Mouse (Mus musculus) limb, embryonic 11.5 days (tissue): ENCODE measurements around the gene Asxl2. TPM values are rescaled to one million over a fixed set of nuclear protein-coding genes. Genes with fewer than 3 reads are reported as not detected.

Source experiments
- ATAC-seq: fragments of 200-750 bp; cut with Nextera tagmentation; 2 replicates; pipeline ENCODE4 v1.8.0; 2017; ENCODE audit warnings: low read depth; ENCODE audit not compliant: insufficient number of reproducible peaks, low FRiP score, low TSS enrichment
- DNase-seq: peaks from one replicate; pipeline ENCODE4 v3.0.0-alpha.2; 2015; ENCODE audit warnings: low spot score
- H3K27ac ChIP-seq: fragments of 300-500 bp; sonication (generic); replicated peaks from 2 replicates; pipeline ENCODE4 v1.5.1; 2014; ENCODE audit warnings: low read depth, mild to moderate bottlenecking, low read length
- H3K27me3 ChIP-seq: fragments of 300-500 bp; sonication (generic); 2 replicates; pipeline ENCODE4 v1.6.1; 2014; ENCODE audit warnings: mild to moderate bottlenecking, low read length, mixed read lengths; ENCODE audit not compliant: control insufficient read depth, insufficient read depth
- H3K36me3 ChIP-seq: fragments of 300-500 bp; sonication (generic); 2 replicates; pipeline ENCODE4 v1.6.1; 2014; ENCODE audit warnings: mild to moderate bottlenecking, low read length, moderate library complexity, mixed read lengths; ENCODE audit not compliant: control insufficient read depth, insufficient read depth
- H3K4me1 ChIP-seq: fragments of 300-500 bp; sonication (generic); 2 replicates; pipeline ENCODE4 v1.6.1; 2014; ENCODE audit warnings: low read length, mixed read lengths; ENCODE audit not compliant: control insufficient read depth, insufficient read depth
- H3K4me2 ChIP-seq: fragments of 300-500 bp; sonication (generic); 2 replicates; pipeline ENCODE4 v1.6.1; 2014; ENCODE audit warnings: low read depth, mild to moderate bottlenecking, moderate library complexity; ENCODE audit not compliant: severe bottlenecking
- H3K4me3 ChIP-seq: fragments of 300-500 bp; sonication (generic); 2 replicates; pipeline ENCODE4 v1.5.1; 2014; ENCODE audit warnings: low read depth, low read length
- H3K9ac ChIP-seq: fragments of 300-500 bp; sonication (generic); 2 replicates; pipeline ENCODE4 v1.6.1; 2014; ENCODE audit warnings: mild to moderate bottlenecking, low read length
- H3K9me3 ChIP-seq: fragments of 300-500 bp; sonication (generic); 2 replicates; pipeline ENCODE4 v1.6.1; 2016; ENCODE audit warnings: low read length; ENCODE audit not compliant: control insufficient read depth
- WGBS: fragments of 180-500 bp; shearing (Covaris S2); extraction: QIAGEN DNeasy Blood & Tissue Kit; methylation state at CpG from one replicate; pipeline ENCODE4 v1.1.7; 2014; 5-methylcytosine and 5-hydroxymethylcytosine counted together
- polyA plus RNA-seq: library from polyadenylated mRNA; unstranded; fragments of >200 nt; fragmentation: Nextera tagmentation; extraction: Ambion mirVana; gene quantifications from 2 replicates; pipeline ENCODE4 v1.2.1, GENCODE M21; 2014

Asxl2 gene
- polyA plus RNA-seq, 1 experiment from 2014 or later, result 18.0 TPM

DNA sequence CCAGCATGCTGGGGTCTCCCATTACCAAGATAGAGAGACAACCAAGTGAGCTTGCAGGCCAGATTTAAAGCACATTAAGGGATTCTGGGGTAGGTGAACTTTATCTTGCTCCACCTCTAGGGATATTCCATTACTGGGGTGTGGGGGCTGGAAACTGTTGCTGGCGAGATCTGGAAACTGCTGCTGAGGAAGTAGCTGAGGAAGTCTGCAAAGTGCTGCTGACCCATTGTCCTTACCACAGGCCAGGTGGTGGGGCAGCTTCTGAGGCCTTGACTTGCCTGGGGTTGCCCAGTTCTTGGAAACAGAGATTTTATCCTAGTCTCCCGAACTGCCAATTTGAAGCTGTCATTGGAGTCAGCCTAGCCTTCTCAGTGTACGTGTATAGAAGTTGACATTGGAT lies 118.8 kb downstream of the Asxl2 start:
- WGBS, result 74% methylated on average over 3 of the region's 3 CpGs
- no peaks in the 10 kb centered on the region for H3K27me3 ChIP-seq
- no peak overlapping the region for H3K27ac ChIP-seq
- DNase-seq (no peak), ATAC-seq (no peak)
- H3K9me3 ChIP-seq, result no peaks in the 10 kb centered on the region
- H3K4me3 ChIP-seq, result no peak overlapping the region
- H3K4me1 ChIP-seq, result no peaks in the 10 kb centered on the region
- no peak overlapping the region for H3K9ac ChIP-seq
- H3K36me3 ChIP-seq, result no peaks in the 10 kb centered on the region
- H3K4me2 ChIP-seq, result no peak overlapping the region

GRCm38 (mm10) chr12:3546121-3546658 lies 119.5 kb downstream of the Asxl2 start:
- Histone ChIP-seq H3K9me3 (no peaks in the 10 kb centered on the region), H3K4me2 (no peak overlapping the region), H3K4me1 (no peaks in the 10 kb centered on the region), H3K27me3 (no peaks in the 10 kb centered on the region), H3K36me3 (no peaks in the 10 kb centered on the region), H3K4me3 (no peak overlapping the region), H3K9ac (no peak overlapping the region), H3K27ac (no peak overlapping the region)
- WGBS, result 34% methylated on average over 4 of the region's 4 CpGs
- no peak for ATAC-seq
- DNase-seq, result no peak

DNA sequence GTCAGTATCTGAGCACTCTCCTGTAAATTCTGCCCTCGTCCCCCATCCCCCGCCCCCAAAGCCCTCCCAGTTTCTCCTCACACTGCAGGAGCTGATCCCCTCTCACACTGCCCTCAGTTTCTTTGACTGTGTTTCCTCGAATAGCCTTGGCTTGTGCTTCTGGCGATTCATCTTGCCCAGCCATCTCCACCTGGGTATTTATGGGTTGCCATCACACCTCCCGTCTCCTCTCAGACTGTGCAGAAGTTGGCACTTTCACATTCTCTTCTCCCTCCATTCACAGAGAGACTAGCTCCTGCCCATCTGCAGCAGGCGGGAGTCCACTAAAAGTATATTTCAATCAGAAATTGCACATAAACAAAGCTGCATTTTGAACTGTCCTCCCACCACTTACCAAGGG lies 120.1 kb downstream of the Asxl2 start:
- no peak overlapping the region for H3K9ac ChIP-seq
- H3K27me3 ChIP-seq, result no peaks in the 10 kb centered on the region
- H3K4me1 ChIP-seq, result no peaks in the 10 kb centered on the region
- WGBS, result 30% methylated on average over 6 of the region's 6 CpGs
- DNase-seq (no peak), ATAC-seq (no peak)
- no peaks in the 10 kb centered on the region for H3K36me3 ChIP-seq
- H3K27ac ChIP-seq, result no peak overlapping the region
- no peaks in the 10 kb centered on the region for H3K9me3 ChIP-seq
- no peak overlapping the region for H3K4me3 ChIP-seq
- H3K4me2 ChIP-seq, result no peak overlapping the region

DNA sequence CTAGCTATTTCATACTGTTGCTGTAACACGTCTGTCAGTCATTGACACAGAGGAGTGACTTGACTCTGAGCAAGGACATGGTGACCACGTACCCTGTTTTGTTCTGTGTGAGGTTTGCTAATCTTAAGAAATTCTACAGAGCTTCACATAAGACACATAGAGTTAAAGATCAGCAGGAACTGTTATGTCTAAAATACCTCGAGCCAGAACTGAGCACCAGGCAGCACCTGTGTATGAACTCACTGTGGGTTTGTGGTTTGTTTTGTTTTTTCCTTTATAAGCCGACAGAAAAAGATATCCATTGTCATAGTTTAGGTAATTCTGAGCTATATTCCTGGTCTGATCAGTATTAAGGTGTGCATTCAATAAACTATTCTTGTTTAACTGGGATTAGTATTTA lies 120.8 kb downstream of the Asxl2 start:
- 58% methylated on average over 4 of the region's 4 CpGs for WGBS
- no peak overlapping the region for H3K27ac ChIP-seq
- no peaks in the 10 kb centered on the region for H3K4me1 ChIP-seq
- DNase-seq, result no peak
- no peaks in the 10 kb centered on the region for H3K36me3 ChIP-seq
- no peak overlapping the region for H3K4me2 ChIP-seq
- H3K4me3 ChIP-seq, result no peak overlapping the region
- no peak overlapping the region for H3K9ac ChIP-seq
- H3K27me3 ChIP-seq, result no peaks in the 10 kb centered on the region
- no peaks in the 10 kb centered on the region for H3K9me3 ChIP-seq
- ATAC-seq, result no peak

GRCm38 (mm10) chr12:3547911-3548310 lies 121.3 kb downstream of the Asxl2 start:
- no peak overlapping the region for H3K4me3 ChIP-seq
- H3K36me3 ChIP-seq, result no peaks in the 10 kb centered on the region
- H3K27me3 ChIP-seq, result no peaks in the 10 kb centered on the region
- no peak for DNase-seq
- H3K9me3 ChIP-seq, result no peaks in the 10 kb centered on the region
- no peak overlapping the region for H3K27ac ChIP-seq
- WGBS, result 71% methylated on average over 3 of the region's 3 CpGs
- H3K4me1 ChIP-seq, result no peaks in the 10 kb centered on the region
- no peak for ATAC-seq
- H3K9ac ChIP-seq, result no peak overlapping the region
- H3K4me2 ChIP-seq, result no peak overlapping the region

GRCm38 (mm10) chr12:3548582-3549211 lies 122.0 kb downstream of the Asxl2 start:
- 41% methylated on average over 5 of the region's 5 CpGs for WGBS
- no peaks in the 10 kb centered on the region for H3K36me3 ChIP-seq
- H3K4me3 ChIP-seq, result no peak overlapping the region
- ATAC-seq (no peak), DNase-seq (no peak)
- H3K4me1 ChIP-seq, result no peaks in the 10 kb centered on the region
- no peaks in the 10 kb centered on the region for H3K27me3 ChIP-seq
- H3K9ac ChIP-seq, result no peak overlapping the region
- H3K27ac ChIP-seq, result no peak overlapping the region
- no peaks in the 10 kb centered on the region for H3K9me3 ChIP-seq
- no peak overlapping the region for H3K4me2 ChIP-seq

GRCm38 (mm10) chr12:3550280-3550679 lies 123.6 kb downstream of the Asxl2 start:
- Histone ChIP-seq H3K4me3 (no peak overlapping the region), H3K36me3 (no peaks in the 10 kb centered on the region), H3K27me3 (no peaks in the 10 kb centered on the region), H3K27ac (no peak overlapping the region), H3K9me3 (no peaks in the 10 kb centered on the region), H3K4me2 (no peak overlapping the region), H3K9ac (no peak overlapping the region), H3K4me1 (no peaks in the 10 kb centered on the region)
- ATAC-seq (peak; percentile 13; the same call in 1 of the 2 replicates), DNase-seq (peak; percentile 72)
- 10% methylated on average over 13 of the region's 13 CpGs for WGBS
